Mouse (Mus musculus): ENCODE data around the gene Nubp2. TPM values are rescaled to one million over a fixed set of nuclear protein-coding genes. Genes with fewer than 3 reads are reported as not detected.
A peak's percentile ranks its signal among the peaks of the same experiment; 100 is the strongest.

The Nubp2 gene
- polyA plus RNA-seq, 1 experiment from 2014 or later = 56.5 TPM

DNA sequence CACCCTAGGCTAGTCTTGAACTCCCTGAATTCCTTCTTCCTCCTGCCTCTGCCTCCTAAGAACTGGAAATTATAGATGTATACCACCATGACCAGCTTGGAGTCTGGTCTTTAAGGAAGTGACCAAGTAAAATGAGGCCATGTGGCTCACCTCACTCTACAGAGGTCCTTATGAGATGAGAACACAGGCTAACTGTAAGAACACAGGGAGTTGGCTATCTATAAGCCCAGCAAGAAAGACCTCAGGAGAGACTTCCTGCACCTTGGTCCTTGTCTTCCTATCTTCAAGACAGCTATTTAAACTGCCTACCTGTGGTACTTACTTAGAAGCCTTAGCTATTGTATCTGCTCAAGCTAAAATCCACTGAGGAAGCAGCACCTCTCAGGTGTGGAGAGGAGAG lies 27.8 kb upstream of the Nubp2 start:
- TF ChIP-seq CTCF (IDR thresholded peaks at IDR 0.05; ENCODE audit: low read depth) = no peak
- Histone ChIP-seq H3K4me3 (ENCODE audit: low read depth, low read length) (no peak overlapping the region), H3K4me1 (ENCODE audit: insufficient read depth) (no peaks in the 10 kb centered on the region), H3K4me2 (no peak overlapping the region), H3K9ac (no peak overlapping the region), H3K27ac (ENCODE audit: low read depth) (no peak overlapping the region), H3K9me3 (ENCODE audit: low read depth, low read length) (no peaks in the 10 kb centered on the region), H3K27me3 (ENCODE audit: insufficient read depth, low read length) (no peaks in the 10 kb centered on the region), H3K36me3 (ENCODE audit: insufficient read depth) (peaks cover 98% of the 10 kb centered on the region)
- ATAC-seq (ENCODE audit: insufficient read depth) (no peak), DNase-seq (no peak)

- no peaks in the 10 kb centered on the region for H3K4me1 ChIP-seq (ENCODE audit: insufficient read depth)
- ATAC-seq (ENCODE audit: insufficient read depth) (no peak), DNase-seq (no peak)
- TF ChIP-seq CTCF (IDR thresholded peaks at IDR 0.05; ENCODE audit: low read depth) = no peak
- H3K27me3 ChIP-seq (ENCODE audit: insufficient read depth, low read length) = no peaks in the 10 kb centered on the region
- 92% methylated on average over 2 of the region's 2 CpGs for WGBS
- no peak overlapping the region for H3K9ac ChIP-seq
- no peak overlapping the region for H3K4me2 ChIP-seq
- H3K27ac ChIP-seq (ENCODE audit: low read depth) = no peak overlapping the region
- no peak overlapping the region for H3K4me3 ChIP-seq (ENCODE audit: low read depth, low read length)
- no peaks in the 10 kb centered on the region for H3K9me3 ChIP-seq (ENCODE audit: low read depth, low read length)
- H3K36me3 ChIP-seq (ENCODE audit: insufficient read depth) = peaks cover 99% of the 10 kb centered on the region
Measured at GRCm38 (mm10) chr17:24907591-24907990, 21.4 kb upstream of the Nubp2 start.

- no peak overlapping the region for H3K4me3 ChIP-seq (ENCODE audit: low read depth, low read length)
- H3K27ac ChIP-seq (ENCODE audit: low read depth) = no peak overlapping the region; the same call in 1 of the 2 replicates
- no peaks in the 10 kb centered on the region for H3K27me3 ChIP-seq (ENCODE audit: insufficient read depth, low read length)
- H3K4me2 ChIP-seq = no peak overlapping the region
- H3K4me1 ChIP-seq (ENCODE audit: insufficient read depth) = no peaks in the 10 kb centered on the region
- DNase-seq = no peak
- no peak for TF ChIP-seq CTCF (IDR thresholded peaks at IDR 0.05; ENCODE audit: low read depth)
- peaks cover 100% of the 10 kb centered on the region for H3K36me3 ChIP-seq (ENCODE audit: insufficient read depth)
- no peak overlapping the region for H3K9ac ChIP-seq
- 82% methylated on average over 9 of the region's 9 CpGs for WGBS
- H3K9me3 ChIP-seq (ENCODE audit: low read depth, low read length) = no peaks in the 10 kb centered on the region
- ATAC-seq (ENCODE audit: insufficient read depth) = no peak
Measured at GRCm38 (mm10) chr17:24903767-24904166, 17.6 kb upstream of the Nubp2 start.

DNA sequence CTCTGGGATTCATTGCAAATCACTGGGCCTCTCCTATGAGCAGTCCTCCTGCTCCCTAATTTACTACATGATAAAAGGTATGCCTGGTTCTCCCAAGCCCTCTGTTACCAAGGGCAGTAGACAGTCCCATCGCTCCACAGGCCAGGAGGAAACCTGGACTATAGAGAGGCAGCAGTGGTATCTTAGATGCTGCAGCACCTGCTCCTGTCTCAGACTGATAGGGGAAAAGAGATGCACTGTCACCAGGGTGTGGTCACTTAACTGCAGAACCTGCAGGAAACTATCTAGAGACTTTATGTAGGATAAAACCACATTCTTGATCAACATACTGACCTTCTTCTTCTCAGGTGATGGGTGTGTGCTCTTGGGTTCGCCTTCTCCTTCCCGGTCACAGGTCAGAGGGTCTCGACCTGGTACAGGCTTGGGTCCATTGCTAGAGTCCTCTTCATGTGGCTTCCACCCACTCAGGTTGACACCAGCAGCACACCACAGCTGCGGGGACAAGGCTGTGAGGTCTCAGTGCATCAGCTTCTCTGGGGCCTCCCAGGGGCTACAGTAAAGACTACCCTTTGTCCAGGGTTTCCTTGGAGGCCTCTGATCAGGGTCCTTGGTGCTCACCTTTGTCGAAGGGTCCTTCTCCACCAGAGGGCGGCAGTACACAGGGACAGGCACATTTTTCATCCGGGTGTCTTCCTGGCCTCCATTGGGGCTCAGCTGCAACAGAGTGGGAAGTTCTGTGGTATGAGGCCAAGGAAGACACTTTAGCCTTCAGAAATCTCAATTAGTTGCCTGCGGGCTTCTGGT lies 16.7 kb upstream of the Nubp2 start:
- H3K27ac ChIP-seq (ENCODE audit: low read depth) = no peak overlapping the region; the same call in 1 of the 2 replicates
- H3K4me2 ChIP-seq = no peak overlapping the region; the same call in 1 of the 2 replicates
- TF ChIP-seq CTCF (IDR thresholded peaks at IDR 0.05; ENCODE audit: low read depth) = peak; percentile 56
- H3K36me3 ChIP-seq (ENCODE audit: insufficient read depth) = peaks cover 100% of the 10 kb centered on the region
- H3K9me3 ChIP-seq (ENCODE audit: low read depth, low read length) = no peaks in the 10 kb centered on the region
- ATAC-seq (ENCODE audit: insufficient read depth) (no peak), DNase-seq (no peak)
- H3K4me1 ChIP-seq (ENCODE audit: insufficient read depth) = no peaks in the 10 kb centered on the region
- H3K27me3 ChIP-seq (ENCODE audit: insufficient read depth, low read length) = no peaks in the 10 kb centered on the region
- H3K4me3 ChIP-seq (ENCODE audit: low read depth, low read length) = no peak overlapping the region
- 68% methylated on average over 9 of the region's 9 CpGs for whole genome bisulfite sequencing
- no peak overlapping the region for H3K9ac ChIP-seq

GRCm38 (mm10) chr17:24902124-24902523 lies 16.0 kb upstream of the Nubp2 start:
- Histone ChIP-seq H3K27me3 (ENCODE audit: insufficient read depth, low read length) (no peaks in the 10 kb centered on the region), H3K9ac (no peak overlapping the region), H3K4me3 (ENCODE audit: low read depth, low read length) (no peak overlapping the region), H3K27ac (ENCODE audit: low read depth) (no peak overlapping the region), H3K36me3 (ENCODE audit: insufficient read depth) (peaks cover 100% of the 10 kb centered on the region), H3K9me3 (ENCODE audit: low read depth, low read length) (no peaks in the 10 kb centered on the region), H3K4me2 (no peak overlapping the region), H3K4me1 (ENCODE audit: insufficient read depth) (no peaks in the 10 kb centered on the region)
- DNase-seq = no peak
- 89% methylated on average over 5 of the region's 5 CpGs for WGBS
- TF ChIP-seq CTCF (IDR thresholded peaks at IDR 0.05; ENCODE audit: low read depth) = no peak
- no peak for ATAC-seq (ENCODE audit: insufficient read depth)

DNA sequence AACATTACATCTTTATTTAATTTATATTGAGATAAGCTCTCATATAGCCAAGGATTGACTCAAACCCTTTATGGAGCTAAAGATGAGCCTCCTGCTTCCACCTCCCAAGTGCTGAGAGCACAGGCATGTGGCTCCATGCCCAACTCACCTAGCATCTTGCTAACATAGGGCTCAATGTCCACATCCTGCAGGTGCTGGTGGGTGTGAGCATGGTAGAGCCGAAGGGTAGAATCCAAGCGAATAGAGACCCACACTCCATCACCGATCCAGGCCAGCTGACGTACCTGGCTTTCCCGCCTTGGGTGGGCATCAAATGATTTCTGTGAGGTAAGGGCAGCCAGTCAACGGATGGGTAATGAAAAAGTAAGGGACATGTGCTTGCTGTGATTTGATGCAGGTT lies 13.9 kb upstream of the Nubp2 start:
- WGBS = 85% methylated on average over 6 of the region's 6 CpGs
- H3K36me3 ChIP-seq (ENCODE audit: insufficient read depth) = peaks cover 81% of the 10 kb centered on the region

GRCm38 (mm10) chr17:24899153-24899552 lies 13.0 kb upstream of the Nubp2 start:
- no peak for TF ChIP-seq CTCF (IDR thresholded peaks at IDR 0.05; ENCODE audit: low read depth)
- Histone ChIP-seq H3K4me3 (ENCODE audit: low read depth, low read length) (no peak overlapping the region), H3K4me1 (ENCODE audit: insufficient read depth) (peaks cover under 1% of the 10 kb centered on the region), H3K4me2 (no peak overlapping the region), H3K9ac (no peak overlapping the region), H3K27ac (ENCODE audit: low read depth) (no peak overlapping the region), H3K36me3 (ENCODE audit: insufficient read depth) (peaks cover 73% of the 10 kb centered on the region), H3K27me3 (ENCODE audit: insufficient read depth, low read length) (no peaks in the 10 kb centered on the region), H3K9me3 (ENCODE audit: low read depth, low read length) (no peaks in the 10 kb centered on the region)
- DNase-seq (no peak), ATAC-seq (ENCODE audit: insufficient read depth) (no peak)
- WGBS = 80% methylated on average over 5 of the region's 5 CpGs

More for the DNA sequence above, 13.9 kb upstream of the Nubp2 start:
- no peak overlapping the region for H3K4me3 ChIP-seq (ENCODE audit: low read depth, low read length)
- no peak overlapping the region for H3K27ac ChIP-seq (ENCODE audit: low read depth)
- H3K27me3 ChIP-seq (ENCODE audit: insufficient read depth, low read length) = no peaks in the 10 kb centered on the region
- DNase-seq = no peak
- no peak overlapping the region for H3K9ac ChIP-seq
- no peak for ATAC-seq (ENCODE audit: insufficient read depth)
- TF ChIP-seq CTCF (IDR thresholded peaks at IDR 0.05; ENCODE audit: low read depth) = no peak
- no peaks in the 10 kb centered on the region for H3K9me3 ChIP-seq (ENCODE audit: low read depth, low read length)
- H3K4me1 ChIP-seq (ENCODE audit: insufficient read depth) = no peaks in the 10 kb centered on the region; the same call in 1 of the 2 replicates
- no peak overlapping the region for H3K4me2 ChIP-seq

All from lung, embryonic 14.5 days (tissue).